Mouse (Mus musculus) forebrain, embryonic 13.5 days (tissue): Measurements from ENCODE around the gene Stxbp3. TPM values are rescaled to one million over a fixed set of nuclear protein-coding genes. Genes with fewer than 3 reads are reported as not detected.

ENCODE experiments used
- ATAC-seq: fragments of 200-750 bp; cut with Nextera tagmentation; 2 replicates; pipeline ENCODE4 v1.8.0; 2017
- H3K27ac ChIP-seq: fragments of 300-500 bp; sonication (generic); 2 replicates; pipeline ENCODE4 v1.5.1; 2015; ENCODE audit warnings: inconsistent platforms, mild to moderate bottlenecking, moderate library complexity
- H3K27me3 ChIP-seq: fragments of 300-500 bp; sonication (generic); 2 replicates; pipeline ENCODE4 v1.6.1; 2015; ENCODE audit warnings: mild to moderate bottlenecking, inconsistent platforms
- H3K36me3 ChIP-seq: fragments of 300-500 bp; sonication (generic); 2 replicates; pipeline ENCODE4 v1.6.1; 2015; ENCODE audit warnings: mild to moderate bottlenecking, inconsistent platforms; ENCODE audit not compliant: poor library complexity, severe bottlenecking
- H3K4me1 ChIP-seq: fragments of 300-500 bp; sonication (generic); 2 replicates; pipeline ENCODE4 v1.6.1; 2015; ENCODE audit warnings: inconsistent platforms
- H3K4me2 ChIP-seq: fragments of 300-500 bp; sonication (generic); 2 replicates; pipeline ENCODE4 v1.6.1; 2015; ENCODE audit warnings: inconsistent platforms, mild to moderate bottlenecking, moderate library complexity
- H3K4me3 ChIP-seq: fragments of 300-500 bp; sonication (generic); 2 replicates; pipeline ENCODE4 v1.5.1; 2015; ENCODE audit warnings: mild to moderate bottlenecking, inconsistent platforms
- H3K9ac ChIP-seq: fragments of 300-500 bp; sonication (generic); 2 replicates; pipeline ENCODE4 v1.6.1; 2015; ENCODE audit warnings: mild to moderate bottlenecking, inconsistent platforms
- H3K9me3 ChIP-seq: fragments of 300-500 bp; sonication (generic); replicated peaks from 2 replicates; pipeline ENCODE4 v1.6.1; 2016; ENCODE audit warnings: inconsistent platforms
- WGBS: fragments of 180-500 bp; shearing (Covaris S2); methylation state at CpG from one replicate; pipeline ENCODE4 v1.1.7; 2015; 5-methylcytosine and 5-hydroxymethylcytosine counted together
- polyA plus RNA-seq: library from polyadenylated mRNA; unstranded; fragments of >200 nt; fragmentation: Nextera tagmentation; extraction: Ambion mirVana; gene quantifications from 2 replicates; pipeline ENCODE4 v1.2.1, GENCODE M21; 2015

Stxbp3 gene
- polyA plus RNA-seq, 1 experiment from 2014 or later = 16.0 TPM

- H3K4me1 ChIP-seq = no peaks in the 10 kb centered on the region
- no peaks in the 10 kb centered on the region for H3K9me3 ChIP-seq
- no peak overlapping the region for H3K27ac ChIP-seq
- H3K36me3 ChIP-seq = peaks cover 15% of the 10 kb centered on the region
- H3K4me2 ChIP-seq = no peak overlapping the region
- no peak overlapping the region for H3K9ac ChIP-seq
- no peak for ATAC-seq
- 88% methylated on average over 7 of the region's 7 CpGs for WGBS
- H3K4me3 ChIP-seq = no peak overlapping the region
- no peaks in the 10 kb centered on the region for H3K27me3 ChIP-seq
These were observed 49.1 kb downstream of the Stxbp3 start for GRCm38 (mm10) chr3:108791054-108791706.

DNA sequence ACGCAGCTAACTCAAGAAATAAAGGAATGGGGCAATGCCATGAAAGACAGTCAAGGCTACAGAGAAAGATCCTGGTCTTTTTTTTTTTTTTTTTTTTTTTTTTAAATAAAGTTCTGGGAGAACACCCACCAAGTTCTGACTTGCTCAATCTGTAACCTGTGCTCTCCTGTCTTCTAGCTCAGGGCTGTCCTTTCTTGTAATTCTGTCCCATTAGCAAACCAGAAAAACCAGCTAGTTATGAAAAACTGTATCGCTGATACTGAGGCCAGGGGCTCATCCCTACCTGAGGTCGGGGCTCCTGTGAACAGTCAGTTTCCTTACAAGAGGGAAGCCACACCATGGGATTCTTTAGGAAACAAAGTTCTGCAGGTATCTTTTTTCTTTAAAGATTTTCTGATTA is 49.8 kb downstream of the Stxbp3 start:
- peaks cover 10% of the 10 kb centered on the region for H3K36me3 ChIP-seq
- no peaks in the 10 kb centered on the region for H3K27me3 ChIP-seq
- no peak overlapping the region for H3K4me3 ChIP-seq
- H3K4me2 ChIP-seq = no peak overlapping the region
- no peaks in the 10 kb centered on the region for H3K4me1 ChIP-seq
- H3K9me3 ChIP-seq = 0 out of 2 replicates have a peak, but pooled peaks cover 3% of the 10 kb centered on the region
- no peak overlapping the region for H3K27ac ChIP-seq
- H3K9ac ChIP-seq = no peak overlapping the region
- ATAC-seq = no peak
- 90% methylated on average over 3 of the region's 3 CpGs for WGBS

GRCm38 (mm10) chr3:108789299-108789698 is 51.0 kb downstream of the Stxbp3 start:
- Histone ChIP-seq H3K9ac (no peak overlapping the region), H3K36me3 (peaks cover 9% of the 10 kb centered on the region; the same call in 1 of the 2 replicates), H3K4me2 (no peak overlapping the region), H3K9me3 (0 out of 2 replicates have a peak, but pooled peaks cover 13% of the 10 kb centered on the region), H3K4me3 (no peak overlapping the region), H3K27ac (no peak overlapping the region), H3K4me1 (no peaks in the 10 kb centered on the region), H3K27me3 (no peaks in the 10 kb centered on the region)
- no peak for ATAC-seq
- 76% methylated on average over 5 of the region's 5 CpGs for WGBS

DNA sequence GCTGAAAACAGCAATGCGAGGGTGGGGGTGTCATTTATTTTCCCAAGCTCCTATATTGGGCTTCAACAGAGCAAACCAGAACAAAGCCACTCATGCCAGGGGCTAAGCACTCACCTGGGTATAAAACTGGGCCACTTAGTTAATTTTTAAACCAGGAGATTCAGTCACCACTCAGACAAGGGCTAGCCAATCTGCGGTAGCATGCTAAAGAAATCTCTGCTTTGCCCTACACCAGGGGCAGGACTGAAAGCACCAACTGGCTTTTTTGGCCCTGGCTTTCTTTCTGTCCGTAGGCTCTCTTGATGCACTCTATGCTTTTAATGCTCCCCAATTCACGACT is 51.9 kb downstream of the Stxbp3 start:
- 0 out of 2 replicates have a peak, but pooled peaks cover 13% of the 10 kb centered on the region for H3K9me3 ChIP-seq
- no peak for ATAC-seq
- H3K4me2 ChIP-seq = no peak overlapping the region
- no peaks in the 10 kb centered on the region for H3K4me1 ChIP-seq
- no peak overlapping the region for H3K9ac ChIP-seq
- no peaks in the 10 kb centered on the region for H3K27me3 ChIP-seq
- no peak overlapping the region for H3K27ac ChIP-seq
- peaks cover 6% of the 10 kb centered on the region; the same call in 1 of the 2 replicates for H3K36me3 ChIP-seq
- 88% methylated on average over 4 of the region's 4 CpGs for WGBS
- no peak overlapping the region for H3K4me3 ChIP-seq

DNA sequence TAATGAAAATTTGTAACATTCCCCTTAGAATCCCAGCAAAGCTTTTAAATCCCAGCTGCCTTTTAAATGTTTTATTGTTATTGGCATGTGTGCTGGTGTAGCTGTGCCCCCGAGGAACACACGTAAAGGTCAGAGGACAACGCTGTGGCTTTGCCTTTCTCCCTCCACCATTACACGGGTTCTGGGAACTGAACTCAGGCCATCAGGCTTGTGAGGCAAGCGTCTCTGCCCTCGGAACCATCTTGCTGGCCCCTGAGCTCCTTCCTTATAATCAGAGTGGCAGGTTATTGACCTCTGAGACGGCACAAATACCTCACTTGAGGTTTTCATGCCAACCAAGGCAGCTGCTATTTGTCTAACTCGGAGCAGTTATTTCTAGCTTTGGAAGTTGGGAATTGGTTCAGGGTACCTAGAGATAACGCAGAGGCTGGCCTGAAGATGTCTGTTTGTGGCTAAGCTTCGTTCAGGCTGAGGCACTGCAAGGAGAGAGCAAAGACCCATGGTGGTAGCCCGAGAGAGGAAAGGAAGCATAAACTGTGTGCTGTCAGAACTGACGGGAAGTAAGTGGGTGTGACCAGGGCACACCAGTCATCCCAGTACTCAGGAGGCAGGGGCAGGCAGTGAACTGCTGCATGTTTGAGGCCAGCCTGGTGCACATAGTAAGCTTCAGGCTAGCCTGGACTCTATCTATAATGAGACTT is 52.4 kb downstream of the Stxbp3 start:
- 0 out of 2 replicates have a peak, but pooled peaks cover 13% of the 10 kb centered on the region for H3K9me3 ChIP-seq
- WGBS = 81% methylated on average over 12 of the region's 12 CpGs
- no peak for ATAC-seq

DNA sequence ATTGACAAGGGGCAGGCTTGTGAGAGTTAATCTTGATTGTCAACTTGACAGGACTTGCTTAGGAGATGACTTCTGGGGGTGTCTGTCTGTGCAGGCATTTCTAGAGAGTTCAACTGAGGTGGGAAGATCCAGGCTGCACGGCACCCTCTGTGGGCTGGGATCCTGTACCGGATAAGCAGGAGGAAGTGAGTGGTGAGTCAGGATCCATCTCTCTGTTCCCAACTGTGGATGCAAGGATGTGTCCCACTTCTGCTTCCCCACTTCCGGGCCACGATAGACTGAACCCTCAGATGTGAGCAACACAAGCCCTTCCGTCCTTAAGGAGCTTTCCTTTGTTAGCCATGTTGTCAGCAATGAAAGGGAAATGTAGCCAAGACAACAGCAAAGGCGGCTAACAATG is 53.8 kb downstream of the Stxbp3 start:
- no peaks in the 10 kb centered on the region for H3K36me3 ChIP-seq
- 0 out of 2 replicates have a peak, but pooled peaks cover 13% of the 10 kb centered on the region for H3K9me3 ChIP-seq
- 68% methylated on average over 6 of the region's 6 CpGs for WGBS
- no peaks in the 10 kb centered on the region for H3K27me3 ChIP-seq
- H3K4me3 ChIP-seq = no peak overlapping the region
- no peak overlapping the region for H3K4me2 ChIP-seq
- H3K4me1 ChIP-seq = peaks cover 3% of the 10 kb centered on the region; the same call in 1 of the 2 replicates
- no peak overlapping the region for H3K9ac ChIP-seq
- ATAC-seq = no peak
- H3K27ac ChIP-seq = no peak overlapping the region

More for the DNA sequence above, 52.4 kb downstream of the Stxbp3 start:
- H3K4me1 ChIP-seq = no peaks in the 10 kb centered on the region
- no peak overlapping the region for H3K27ac ChIP-seq
- H3K36me3 ChIP-seq = peaks cover 6% of the 10 kb centered on the region; the same call in 1 of the 2 replicates
- H3K27me3 ChIP-seq = no peaks in the 10 kb centered on the region
- no peak overlapping the region for H3K4me2 ChIP-seq
- no peak overlapping the region for H3K4me3 ChIP-seq
- H3K9ac ChIP-seq = no peak overlapping the region

- 0 out of 2 replicates have a peak, but pooled peaks cover 13% of the 10 kb centered on the region for H3K9me3 ChIP-seq
- WGBS = 89% methylated on average over 6 of the region's 6 CpGs
- H3K4me3 ChIP-seq = no peak overlapping the region
- H3K36me3 ChIP-seq = no peaks in the 10 kb centered on the region
- H3K9ac ChIP-seq = no peak overlapping the region
- no peak for ATAC-seq
- peaks cover 5% of the 10 kb centered on the region; the same call in 1 of the 2 replicates for H3K4me1 ChIP-seq
- no peak overlapping the region for H3K4me2 ChIP-seq
- no peak overlapping the region for H3K27ac ChIP-seq
- no peaks in the 10 kb centered on the region for H3K27me3 ChIP-seq
These were observed 57.9 kb downstream of the Stxbp3 start for GRCm38 (mm10) chr3:108782364-108782895.

DNA sequence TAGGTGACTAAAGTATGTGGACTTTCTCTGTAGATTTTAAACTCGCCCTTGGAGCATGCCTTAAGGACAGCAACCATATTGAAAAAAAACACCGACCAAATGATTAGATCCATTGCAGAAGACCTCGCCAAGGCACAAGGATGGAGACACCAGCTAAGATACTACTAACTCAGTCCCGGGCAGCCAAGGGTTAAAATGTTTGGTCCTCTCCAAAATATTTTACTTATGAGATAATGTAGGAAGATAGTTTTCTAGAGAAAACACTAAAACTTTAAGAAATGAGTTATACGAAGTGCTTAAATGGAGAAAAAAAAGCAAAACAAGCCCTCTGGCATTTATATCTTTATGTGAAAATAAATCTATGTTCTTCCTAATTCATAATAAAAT is 58.4 kb downstream of the Stxbp3 start:
- no peak for ATAC-seq
- 0 out of 2 replicates have a peak, but pooled peaks cover 13% of the 10 kb centered on the region for H3K9me3 ChIP-seq
- no peaks in the 10 kb centered on the region for H3K36me3 ChIP-seq
- no peaks in the 10 kb centered on the region for H3K27me3 ChIP-seq
- peaks cover 5% of the 10 kb centered on the region; the same call in 1 of the 2 replicates for H3K4me1 ChIP-seq
- H3K4me3 ChIP-seq = no peak overlapping the region
- no peak overlapping the region for H3K27ac ChIP-seq
- 77% methylated on average over 5 of the region's 5 CpGs for WGBS
- no peak overlapping the region for H3K4me2 ChIP-seq
- no peak overlapping the region for H3K9ac ChIP-seq

DNA sequence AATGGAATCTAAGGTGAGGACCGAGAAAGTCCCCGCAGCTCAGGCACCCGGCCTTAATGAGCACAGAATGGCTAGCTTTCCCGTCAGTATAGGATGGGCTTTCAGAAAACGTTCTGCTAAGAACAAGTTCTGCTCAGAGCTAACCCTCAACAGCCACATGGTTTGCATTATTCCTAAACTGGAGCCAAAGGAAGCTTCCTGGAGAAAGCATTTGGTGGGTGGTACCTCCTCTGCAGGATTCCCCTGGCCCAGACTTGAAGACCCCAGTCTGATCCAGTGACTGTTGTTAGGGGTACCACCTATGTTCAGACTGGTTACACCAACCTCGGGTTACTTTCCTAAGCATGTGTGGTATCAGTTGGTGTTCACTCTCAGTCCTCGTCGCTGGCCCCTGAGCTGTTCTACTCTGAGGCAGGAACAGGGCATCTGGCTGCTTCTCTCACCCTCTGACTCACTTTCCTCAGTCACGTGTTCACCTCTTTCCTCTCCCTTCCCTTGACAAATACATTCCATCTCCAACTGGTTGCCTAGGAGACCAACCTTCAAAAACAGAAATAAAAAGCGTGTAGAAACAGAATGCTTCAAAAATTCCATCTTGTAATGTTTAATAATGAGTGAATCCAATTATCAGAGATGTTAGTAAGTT is 59.0 kb downstream of the Stxbp3 start:
- 67% methylated on average over 10 of the region's 10 CpGs for WGBS
- Histone ChIP-seq H3K4me2 (no peak overlapping the region), H3K27ac (no peak overlapping the region), H3K4me1 (peaks cover 5% of the 10 kb centered on the region; the same call in 1 of the 2 replicates), H3K4me3 (no peak overlapping the region), H3K9ac (no peak overlapping the region), H3K9me3 (0 out of 2 replicates have a peak, but pooled peaks cover 13% of the 10 kb centered on the region), H3K27me3 (no peaks in the 10 kb centered on the region), H3K36me3 (no peaks in the 10 kb centered on the region)
- ATAC-seq = peak; percentile 36; the same call in 1 of the 2 replicates

- Histone ChIP-seq H3K4me2 (no peak overlapping the region), H3K36me3 (no peaks in the 10 kb centered on the region), H3K9me3 (no peaks in the 10 kb centered on the region), H3K9ac (no peak overlapping the region), H3K27ac (no peak overlapping the region), H3K27me3 (no peaks in the 10 kb centered on the region), H3K4me1 (peaks cover 5% of the 10 kb centered on the region; the same call in 1 of the 2 replicates), H3K4me3 (no peak overlapping the region)
- 74% methylated on average over 4 of the region's 4 CpGs for WGBS
- ATAC-seq = no peak
These were observed 61.4 kb downstream of the Stxbp3 start for GRCm38 (mm10) chr3:108778761-108779540.

GRCm38 (mm10) chr3:108772811-108773210 is 67.5 kb downstream of the Stxbp3 start:
- Histone ChIP-seq H3K4me1 (0 out of 2 replicates have a peak, but pooled peaks cover 5% of the 10 kb centered on the region), H3K9me3 (no peaks in the 10 kb centered on the region), H3K27ac (no peak overlapping the region), H3K27me3 (no peaks in the 10 kb centered on the region), H3K9ac (no peak overlapping the region), H3K4me2 (no peak overlapping the region), H3K4me3 (no peak overlapping the region), H3K36me3 (no peaks in the 10 kb centered on the region)
- ATAC-seq = no peak
- WGBS = 83% methylated on average over 3 of the region's 3 CpGs
